In genomic region chr6:146994236-146994635, GRCm38 (mm10) we compare ENCODE assay signal across 8 mouse cellular contexts. TPM values are rescaled to one million over a fixed set of nuclear protein-coding genes. Genes with fewer than 3 reads are reported as not detected.
DNase-seq lines count a peak whose midpoint lies in the region; ATAC-seq and TF ChIP-seq lines count a peak whose summit lies in the region.

No protein-coding gene starts in this region.

- H3K27ac ChIP-seq in left cerebral cortex, adult 2 months, result no peak overlapping the region
- H3K27ac ChIP-seq in limb, embryonic 14.5 days (replicated peaks; ENCODE audit: low read depth, low read length), result no peak overlapping the region

- H3K4me2 ChIP-seq in limb, embryonic 14.5 days (replicated peaks; ENCODE audit: low read depth, low read length, severe bottlenecking), result no peak overlapping the region

- H3K4me1 ChIP-seq in limb, embryonic 14.5 days (ENCODE audit: control insufficient read depth, insufficient read depth, low read length), result no peaks in the 10 kb centered on the region

- ATAC-seq in CD4-positive, CD25-positive, alpha-beta regulatory T cell, adult 4 months, result no peak
- no peak for ATAC-seq in limb, embryonic 14.5 days (ENCODE audit: low FRiP score, low read depth)

- intact Hi-C loops in left cerebral cortex, adult 2 months (cut with DNase I), result loop anchor here (2.0 kb wide), 2 partner anchors 159 to 169 kb away; no protein-coding TSS in a partner anchor

- H3K27me3 ChIP-seq in limb, embryonic 14.5 days (ENCODE audit: control insufficient read depth, insufficient read depth, low read length), result no peaks in the 10 kb centered on the region

- DNase-seq in CD4-positive, CD25-positive, alpha-beta regulatory T cell, adult 2 months (ENCODE audit: low read depth, low spot score), result peak; percentile 63
- peak; percentile 53 to 65 for DNase-seq in left cerebral cortex, adult 2 months (ENCODE audit: extremely low spot score in 1 of 2, low spot score in 2 of 2)
- DNase-seq in left cerebral cortex, adult 8-10 months (ENCODE audit: low spot score in 2 of 2), result no peak
- peak; percentile 71 for DNase-seq in brain, embryonic 14.5 days (ENCODE audit: low read depth)
- peak; percentile 25 to 68 for DNase-seq in gastrocnemius, postnatal 4 days (ENCODE audit: low spot score in 2 of 2)
- DNase-seq in limb, embryonic 14.5 days (ENCODE audit: low spot score), result peak; percentile 81
- peak; percentile 68 for DNase-seq in right cerebral cortex, postnatal 14 days

- no peak for TF ChIP-seq POLR2A in brain, embryonic 14.5 days (IDR thresholded peaks at IDR 0.05; ENCODE audit: borderline replicate concordance, extremely low read depth, insufficient read depth, insufficient read length, poor library complexity, severe bottlenecking)
- TF ChIP-seq POLR2A in limb, embryonic 14.5 days (IDR thresholded peaks at IDR 0.05; ENCODE audit: borderline replicate concordance, extremely low read depth, insufficient read depth, insufficient read length), result no peak

- WGBS in limb, embryonic 14.5 days, result 45% methylated on average over 5 of the region's 5 CpGs

- H3K36me3 ChIP-seq in limb, embryonic 14.5 days (ENCODE audit: control insufficient read depth, insufficient read depth, low read length), result peaks cover 32% of the 10 kb centered on the region

- no peak overlapping the region for H3K4me3 ChIP-seq in left cerebral cortex, adult 2 months
- H3K4me3 ChIP-seq in limb, embryonic 14.5 days (replicated peaks; ENCODE audit: low read length), result no peak overlapping the region

- no peaks in the 10 kb centered on the region for H3K9me3 ChIP-seq in limb, embryonic 14.5 days (ENCODE audit: control insufficient read depth, low read length)

- TF ChIP-seq CTCF in left cerebral cortex, adult 2 months (IDR thresholded peaks at IDR 0.05), result peak; percentile 86
- peak; percentile 69; the same call in 1 of the 2 replicates for TF ChIP-seq CTCF in brain, embryonic 14.5 days (IDR thresholded peaks at IDR 0.05; ENCODE audit: borderline replicate concordance, extremely low read depth, insufficient read depth, insufficient read length)

- no peak overlapping the region for H3K9ac ChIP-seq in limb, embryonic 14.5 days (ENCODE audit: low read depth, low read length, severe bottlenecking)

RNA-seq across cellular contexts. Expression of gene Rep15, which starts 38.1 kb away (rescaled TPM):
- under 1 TPM; 0.49 to 0.90 TPM for polyA plus RNA-seq in CD4-positive, CD25-positive, alpha-beta regulatory T cell, adult 4 months (2017; shearing (Covaris generic))
- 1 to 10 TPM; 2.6 to 3.0 TPM for total RNA-seq in left cerebral cortex, adult 2 months (2021)
- total RNA-seq in left cerebral cortex, adult 8-10 months (2022), result 1 to 10 TPM; 1.5 to 2.4 (median 1.9) TPM
- 0.58 and 0.66 TPM in 2 replicates for polyA plus RNA-seq in brain, embryonic 14.5 days (2012; rRNA removed)
- total RNA-seq in gastrocnemius, postnatal 4 days (2021), result 1 to 10 TPM; 1.7 to 1.8 TPM
- 0.99 and 1.3 TPM in 2 replicates for polyA plus RNA-seq in limb, embryonic 14.5 days (2012; rRNA removed)
- 1.3 and 1.4 TPM in 2 replicates for polyA plus RNA-seq in limb, embryonic 14.5 days (2014; fragmentation: Nextera tagmentation; extraction: Ambion mirVana)

RNA-seq across cellular contexts. Expression of gene 1700034J05Rik, which starts 40.0 kb away (rescaled TPM):
- not detected for polyA plus RNA-seq in CD4-positive, CD25-positive, alpha-beta regulatory T cell, adult 4 months (2017; shearing (Covaris generic))
- not detected for total RNA-seq in left cerebral cortex, adult 2 months (2021)
- total RNA-seq in left cerebral cortex, adult 8-10 months (2022), result not detected
- polyA plus RNA-seq in brain, embryonic 14.5 days (2012; rRNA removed), result not detected in 2 replicates
- total RNA-seq in gastrocnemius, postnatal 4 days (2021), result not detected
- not detected in 2 replicates for polyA plus RNA-seq in limb, embryonic 14.5 days (2012; rRNA removed)
- polyA plus RNA-seq in limb, embryonic 14.5 days (2014; fragmentation: Nextera tagmentation; extraction: Ambion mirVana), result 0.21 and 0.56 TPM in 2 replicates

RNA-seq across cellular contexts. Expression of gene Mrps35, which starts 48.3 kb away (rescaled TPM):
- 10 to 100 TPM; 70.2 to 75.6 TPM for polyA plus RNA-seq in CD4-positive, CD25-positive, alpha-beta regulatory T cell, adult 4 months (2017; shearing (Covaris generic))
- 10 to 100 TPM; 43.7 to 47.9 TPM for total RNA-seq in left cerebral cortex, adult 2 months (2021)
- total RNA-seq in left cerebral cortex, adult 8-10 months (2022), result 10 to 100 TPM; 34.0 to 46.9 (median 39.1) TPM
- polyA plus RNA-seq in brain, embryonic 14.5 days (2012; rRNA removed), result 29.8 and 30.9 TPM in 2 replicates
- 10 to 100 TPM; 95.5 to 99.8 TPM for total RNA-seq in gastrocnemius, postnatal 4 days (2021)
- 17.3 and 33.4 TPM in 2 replicates for polyA plus RNA-seq in limb, embryonic 14.5 days (2012; rRNA removed)
- polyA plus RNA-seq in limb, embryonic 14.5 days (2014; fragmentation: Nextera tagmentation; extraction: Ambion mirVana), result 93.2 and 104 TPM in 2 replicates

Comparison
In these comparisons a context has a peak if more than half of its experiments do, and no peak if none do; other contexts are left out.
1. DNase-seq: peak in CD4-positive, CD25-positive, alpha-beta regulatory T cell, adult 2 months (single experiment), left cerebral cortex, adult 2 months (2 of 2), brain, embryonic 14.5 days (single experiment), gastrocnemius, postnatal 4 days (2 of 2), limb, embryonic 14.5 days (single experiment) and right cerebral cortex, postnatal 14 days (single experiment); none in left cerebral cortex, adult 8-10 months (0 of 2).